Mouse (Mus musculus) CD4-positive, CD25-positive, alpha-beta regulatory T cell, adult 2 months (primary cell): ENCODE data around the gene Mfsd6l.
A peak's percentile ranks its signal among the peaks of the same experiment; 100 is the strongest.

Experiments used
- DNase-seq: peaks from one replicate; pipeline ENCODE4 v3.0.0-alpha.2; 2012; ENCODE audit warnings: low read depth, low spot score

Gene Mfsd6l

GRCm38 (mm10) chr11:68553981-68554471, 2.0 kb upstream of the Mfsd6l start:
- peak; percentile 61 for DNase-seq

- DNase-seq = peak; percentile 38
Measured at GRCm38 (mm10) chr11:68559546-68559945, 3.6 kb downstream of the Mfsd6l start.

GRCm38 (mm10) chr11:68561957-68562950, 6.3 kb downstream of the Mfsd6l start:
- no peak for DNase-seq

GRCm38 (mm10) chr11:68564356-68565031, 8.5 kb downstream of the Mfsd6l start:
- no peak for DNase-seq

GRCm38 (mm10) chr11:68565032-68565429, 9.0 kb downstream of the Mfsd6l start:
- no peak for DNase-seq

GRCm38 (mm10) chr11:68566447-68567059, 10.6 kb downstream of the Mfsd6l start:
- peak; percentile 69 for DNase-seq

- DNase-seq = no peak
Measured at GRCm38 (mm10) chr11:68570861-68571260, 14.9 kb downstream of the Mfsd6l start.

GRCm38 (mm10) chr11:68577076-68577475, 21.1 kb downstream of the Mfsd6l start:
- no peak for DNase-seq

GRCm38 (mm10) chr11:68579462-68579881, 23.5 kb downstream of the Mfsd6l start:
- no peak for DNase-seq

- DNase-seq = no peak
Measured at GRCm38 (mm10) chr11:68580566-68580965, 24.6 kb downstream of the Mfsd6l start.

GRCm38 (mm10) chr11:68583225-68583624, 27.2 kb downstream of the Mfsd6l start:
- no peak for DNase-seq

GRCm38 (mm10) chr11:68583906-68584480, 28.0 kb downstream of the Mfsd6l start:
- DNase-seq = no peak

- DNase-seq = no peak
Measured at GRCm38 (mm10) chr11:68585890-68586289, 29.9 kb downstream of the Mfsd6l start.

GRCm38 (mm10) chr11:68586721-68587120, 30.7 kb downstream of the Mfsd6l start, which contains the start of gene Ccdc42:
TSS of gene Ccdc42 (plus strand) at chr11:68587021.
- DNase-seq = no peak

GRCm38 (mm10) chr11:68589055-68589809, 33.2 kb downstream of the Mfsd6l start:
- peak; percentile 78 for DNase-seq

GRCm38 (mm10) chr11:68591708-68592107, 35.7 kb downstream of the Mfsd6l start:
- no peak for DNase-seq

- no peak for DNase-seq
Measured at GRCm38 (mm10) chr11:68593247-68593646, 37.3 kb downstream of the Mfsd6l start.

- no peak for DNase-seq
Measured at GRCm38 (mm10) chr11:68597912-68598311, 41.9 kb downstream of the Mfsd6l start.

- no peak for DNase-seq
Measured at GRCm38 (mm10) chr11:68600551-68601021, 44.6 kb downstream of the Mfsd6l start.

GRCm38 (mm10) chr11:68601486-68601991, 45.6 kb downstream of the Mfsd6l start:
- DNase-seq = no peak
